Mouse (Mus musculus) 3T3-L1 (cell line): ENCODE data around the gene Tnks2.

Source experiments
- DNase-seq: peaks from one replicate; pipeline ENCODE4 v3.0.0-alpha.2; 2015; ENCODE audit warnings: low read depth, low spot score

Gene Tnks2

GRCm38 (mm10) chr19:36896791-36897569 lies 62.9 kb downstream of the Tnks2 start:
- DNase-seq = no peak

GRCm38 (mm10) chr19:36897778-36898177 lies 63.7 kb downstream of the Tnks2 start:
- DNase-seq = no peak

GRCm38 (mm10) chr19:36903377-36903776 lies 69.3 kb downstream of the Tnks2 start:
- no peak for DNase-seq

- no peak for DNase-seq
Measured at GRCm38 (mm10) chr19:36904211-36905007, 70.4 kb downstream of the Tnks2 start.

GRCm38 (mm10) chr19:36909150-36909549 lies 75.1 kb downstream of the Tnks2 start:
- no peak for DNase-seq

- DNase-seq = peak; percentile 81
Measured at GRCm38 (mm10) chr19:36909676-36910292, 75.8 kb downstream of the Tnks2 start.

GRCm38 (mm10) chr19:36910424-36911045 lies 76.5 kb downstream of the Tnks2 start:
- DNase-seq = no peak

- DNase-seq = no peak
Measured at GRCm38 (mm10) chr19:36913064-36913463, 79.0 kb downstream of the Tnks2 start.

- DNase-seq = no peak
Measured at GRCm38 (mm10) chr19:36916206-36916605, 82.2 kb downstream of the Tnks2 start.

GRCm38 (mm10) chr19:36916876-36917389 lies 82.9 kb downstream of the Tnks2 start:
- DNase-seq = no peak

- peak; percentile 72 for DNase-seq
Measured at GRCm38 (mm10) chr19:36918441-36919301, 84.6 kb downstream of the Tnks2 start.

GRCm38 (mm10) chr19:36919466-36919865 lies 85.4 kb downstream of the Tnks2 start, which contains the start of gene Fgfbp3:
TSS of gene Fgfbp3 (minus strand) at chr19:36919615.
- DNase-seq = peak; percentile 31

- peak; percentile 77 for DNase-seq
Measured at GRCm38 (mm10) chr19:36922015-36922414, 88.0 kb downstream of the Tnks2 start.

- no peak for DNase-seq
Measured at GRCm38 (mm10) chr19:36922936-36923335, 88.9 kb downstream of the Tnks2 start.

GRCm38 (mm10) chr19:36925671-36926552 lies 91.9 kb downstream of the Tnks2 start, which contains the start of gene Btaf1:
TSS of gene Btaf1 (plus strand) at chr19:36926079.
- DNase-seq = peak; percentile 85

- DNase-seq = peak; percentile 60
Measured at GRCm38 (mm10) chr19:36926553-36927236, 92.7 kb downstream of the Tnks2 start.

- DNase-seq = peak; percentile 34
Measured at GRCm38 (mm10) chr19:36927800-36928361, 93.8 kb downstream of the Tnks2 start.

GRCm38 (mm10) chr19:36929816-36930215 lies 95.8 kb downstream of the Tnks2 start:
- DNase-seq = no peak

- DNase-seq = no peak
Measured at GRCm38 (mm10) chr19:36932097-36932496, 98.1 kb downstream of the Tnks2 start.
